Mouse (Mus musculus) myocyte (in vitro differentiated cells): ENCODE results near the gene Nup210.

ENCODE experiments used
- MAX ChIP-seq: IDR thresholded peaks from one replicate; pipeline ENCODE4 v1.6.1; 2011; ENCODE audit warnings: low read depth, mild to moderate bottlenecking, control low read depth
- MYOG ChIP-seq, 3 experiments: IDR thresholded peaks; one replicate each; pipeline ENCODE4 v1.6.1; 2011; ENCODE audit warnings: control low read depth in 2 of 3, low read depth in 2 of 3, mild to moderate bottlenecking in 2 of 3; ENCODE audit not compliant: insufficient read length in 2 of 3, control insufficient read depth in 1 of 3, insufficient read depth in 1 of 3
- POLR2A ChIP-seq: IDR thresholded peaks from one replicate; pipeline ENCODE4 v1.6.1; 2011; ENCODE audit warnings: low read depth, mild to moderate bottlenecking, control low read depth, moderate library complexity; ENCODE audit not compliant: insufficient read length
- POLR2AphosphoS2 ChIP-seq: IDR thresholded peaks from one replicate; pipeline ENCODE4 v1.6.1; 2011; ENCODE audit warnings: low read depth, control low read depth; ENCODE audit not compliant: insufficient read length
- TCF12 ChIP-seq: IDR thresholded peaks from one replicate; pipeline ENCODE4 v1.6.1; 2011; ENCODE audit warnings: mild to moderate bottlenecking, control low read depth; ENCODE audit not compliant: poor library complexity, insufficient read depth, severe bottlenecking
- USF1 ChIP-seq: IDR thresholded peaks from one replicate; pipeline ENCODE4 v1.6.1; 2011; ENCODE audit warnings: low read depth, mild to moderate bottlenecking, control low read depth, moderate library complexity

DNA sequence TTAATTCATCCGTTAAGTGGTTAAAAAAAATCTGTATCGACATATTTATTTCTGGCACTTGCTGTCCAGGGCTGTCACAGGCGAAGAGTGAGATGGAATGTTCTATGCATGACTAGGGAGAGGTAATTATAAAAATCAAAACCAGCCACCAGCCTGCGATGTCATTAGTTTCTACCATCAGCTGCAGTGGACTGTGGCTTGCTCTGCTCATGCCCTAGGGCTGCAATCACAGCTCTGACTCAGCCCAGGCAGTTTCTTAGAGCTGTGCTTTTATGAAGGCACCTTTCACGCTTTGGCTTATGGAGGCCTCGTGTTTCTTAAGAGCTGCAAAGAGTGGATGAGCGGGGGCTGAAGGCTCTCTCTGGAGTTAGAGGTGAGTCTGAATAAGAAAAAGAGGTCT is 95.8 kb downstream of the Nup210 start:
- no peak for TF ChIP-seq MYOG (IDR thresholded peaks at IDR 0.05; ENCODE audit: control insufficient read depth in 1 of 3, insufficient read depth in 1 of 3, insufficient read length in 2 of 3, low read depth in 2 of 3)
- no peak for TF ChIP-seq MAX
- TF ChIP-seq POLR2A: no peak
- TF ChIP-seq POLR2AphosphoS2: no peak
- TF ChIP-seq TCF12: no peak
- TF ChIP-seq USF1: no peak
